Mouse (Mus musculus) myocyte (in vitro differentiated cells): ENCODE measurements around the gene Abca7. TPM values are rescaled to one million over a fixed set of nuclear protein-coding genes. Genes with fewer than 3 reads are reported as not detected.

Experiments
- H3K27me3 ChIP-seq: one replicate; pipeline ENCODE4 v1.6.1; 2011; ENCODE audit not compliant: control insufficient read depth, insufficient read depth, insufficient read length
- H3K36me3 ChIP-seq: one replicate; pipeline ENCODE4 v1.6.1; 2011; ENCODE audit not compliant: control insufficient read depth, insufficient read depth
- H3K4me2 ChIP-seq: one replicate; pipeline ENCODE4 v1.6.1; 2011; ENCODE audit warnings: low read depth, control low read depth
- H3K4me3 ChIP-seq: one replicate; pipeline ENCODE4 v1.5.1; 2011; ENCODE audit warnings: mild to moderate bottlenecking, control low read depth, moderate library complexity
- H3K79me2 ChIP-seq: one replicate; pipeline ENCODE4 v1.6.1; 2011; ENCODE audit not compliant: control insufficient read depth, insufficient read depth
- H3ac ChIP-seq: one replicate; pipeline ENCODE4 v1.6.1; 2011; ENCODE audit not compliant: control insufficient read depth, insufficient read length
- CEBPB ChIP-seq: IDR thresholded peaks from 2 replicates; pipeline ENCODE4 v1.6.1; 2011; ENCODE audit warnings: mild to moderate bottlenecking, moderate library complexity; ENCODE audit not compliant: poor library complexity, insufficient read depth, severe bottlenecking
- E2F4 ChIP-seq: IDR thresholded peaks from one replicate; pipeline ENCODE4 v1.6.1; 2011; ENCODE audit warnings: mild to moderate bottlenecking, control low read depth, moderate library complexity; ENCODE audit not compliant: insufficient read depth
- MAX ChIP-seq: IDR thresholded peaks from one replicate; pipeline ENCODE4 v1.6.1; 2011; ENCODE audit warnings: low read depth, mild to moderate bottlenecking, control low read depth
- MYOD1 ChIP-seq, 3 experiments: IDR thresholded peaks; one replicate each; pipeline ENCODE4 v1.6.1; 2011; ENCODE audit warnings: control low read depth in 2 of 3, low read depth in 2 of 3, mild to moderate bottlenecking in 2 of 3, moderate library complexity in 1 of 3; ENCODE audit not compliant: insufficient read length in 2 of 3, control insufficient read depth in 1 of 3
- MYOG ChIP-seq, 3 experiments: IDR thresholded peaks; one replicate each; pipeline ENCODE4 v1.6.1; 2011; ENCODE audit warnings: control low read depth in 2 of 3, low read depth in 2 of 3, mild to moderate bottlenecking in 2 of 3; ENCODE audit not compliant: insufficient read length in 2 of 3, control insufficient read depth in 1 of 3, insufficient read depth in 1 of 3
- POLR2A ChIP-seq: IDR thresholded peaks from one replicate; pipeline ENCODE4 v1.6.1; 2011; ENCODE audit warnings: low read depth, mild to moderate bottlenecking, control low read depth, moderate library complexity; ENCODE audit not compliant: insufficient read length
- POLR2AphosphoS2 ChIP-seq: IDR thresholded peaks from one replicate; pipeline ENCODE4 v1.6.1; 2011; ENCODE audit warnings: low read depth, control low read depth; ENCODE audit not compliant: insufficient read length
- REST ChIP-seq: IDR thresholded peaks from one replicate; pipeline ENCODE4 v1.6.1; 2011; ENCODE audit warnings: mild to moderate bottlenecking, control low read depth, moderate library complexity; ENCODE audit not compliant: insufficient read depth, insufficient read length
- SRF ChIP-seq: IDR thresholded peaks from one replicate; pipeline ENCODE4 v1.6.1; 2011; ENCODE audit warnings: low read depth; ENCODE audit not compliant: control insufficient read depth, insufficient read length
- TCF12 ChIP-seq: IDR thresholded peaks from one replicate; pipeline ENCODE4 v1.6.1; 2011; ENCODE audit warnings: mild to moderate bottlenecking, control low read depth; ENCODE audit not compliant: poor library complexity, insufficient read depth, severe bottlenecking
- TCF3 ChIP-seq: IDR thresholded peaks from one replicate; pipeline ENCODE4 v1.6.1; 2011; ENCODE audit warnings: low read depth, control low read depth; ENCODE audit not compliant: insufficient read length
- USF1 ChIP-seq: IDR thresholded peaks from one replicate; pipeline ENCODE4 v1.6.1; 2011; ENCODE audit warnings: low read depth, mild to moderate bottlenecking, control low read depth, moderate library complexity
- polyA plus RNA-seq: library from polyadenylated mRNA; unstranded; fragments of >200 nt; fragmentation: generic; extraction: Trizol; gene quantifications from one replicate; pipeline ENCODE4 v1.2.1, GENCODE M21; 2012; ENCODE audit warnings: missing spikeins

Abca7 gene
- polyA plus RNA-seq, 1 experiment: 15.6 TPM

DNA sequence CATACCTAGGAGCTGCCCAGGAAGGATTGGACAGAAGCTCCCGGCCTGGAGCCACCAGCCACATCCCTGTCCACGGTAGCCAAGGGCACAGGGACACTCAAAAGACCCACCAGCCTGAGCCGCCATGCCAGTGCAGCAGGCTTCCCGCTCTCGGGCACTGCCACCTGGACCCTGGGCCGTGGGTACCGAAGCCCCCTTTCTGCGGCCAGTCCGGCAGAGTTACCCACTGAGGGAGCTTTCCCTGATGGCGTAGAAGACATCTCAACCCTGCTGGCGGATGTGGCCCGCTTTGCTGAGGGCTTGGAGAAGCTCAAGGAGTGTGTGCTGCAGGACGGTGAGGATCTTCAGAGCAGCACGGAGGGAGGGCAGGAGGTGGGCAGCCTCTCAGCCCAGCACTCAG is 21.5 kb downstream of the Abca7 start:
- no peak overlapping the region for H3ac ChIP-seq
- no peaks in the 10 kb centered on the region for H3K36me3 ChIP-seq
- no peaks in the 10 kb centered on the region for H3K79me2 ChIP-seq
- H3K27me3 ChIP-seq: no peaks in the 10 kb centered on the region
- no peak overlapping the region for H3K4me2 ChIP-seq
- TF ChIP-seq TCF3 (no peak), SRF (no peak)
- H3K4me3 ChIP-seq: no peak overlapping the region

DNA sequence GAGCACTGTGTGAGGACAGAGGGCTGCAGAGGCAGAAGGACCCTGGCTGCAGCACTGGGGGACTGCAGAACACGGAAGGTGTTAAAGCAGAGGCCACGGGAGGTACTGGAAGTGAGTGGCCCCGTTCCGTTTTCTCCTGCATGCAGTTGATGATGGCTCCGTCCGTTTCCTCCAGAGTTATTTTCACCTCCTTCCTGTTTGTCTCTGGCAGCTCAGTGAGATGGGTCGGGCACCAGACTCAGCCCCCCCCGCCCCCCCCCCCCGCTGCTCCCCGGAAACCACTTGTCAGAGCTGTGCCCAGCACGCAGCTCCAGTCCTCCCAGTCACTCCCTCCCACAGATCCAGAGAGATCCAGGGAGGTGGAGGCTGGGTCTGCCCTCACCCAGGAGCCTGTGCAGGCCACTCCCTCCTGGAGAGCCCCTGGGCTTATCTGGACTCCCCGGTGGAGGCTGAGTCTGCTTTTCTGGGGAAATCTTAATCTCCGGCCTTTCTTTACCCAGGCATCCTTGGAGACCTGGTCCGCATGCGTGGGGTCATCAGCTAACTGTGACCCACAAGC is 22.5 kb downstream of the Abca7 start:
- TF ChIP-seq E2F4: no peak
- no peak for TF ChIP-seq POLR2AphosphoS2
- TF ChIP-seq POLR2A: no peak
- no peak for TF ChIP-seq MAX
- no peak for TF ChIP-seq TCF3
- no peak for TF ChIP-seq USF1
- Histone ChIP-seq H3ac (no peak overlapping the region), H3K36me3 (no peaks in the 10 kb centered on the region), H3K27me3 (no peaks in the 10 kb centered on the region), H3K4me2 (peak overlapping the region; percentile 82), H3K79me2 (no peaks in the 10 kb centered on the region), H3K4me3 (no peak overlapping the region)

DNA sequence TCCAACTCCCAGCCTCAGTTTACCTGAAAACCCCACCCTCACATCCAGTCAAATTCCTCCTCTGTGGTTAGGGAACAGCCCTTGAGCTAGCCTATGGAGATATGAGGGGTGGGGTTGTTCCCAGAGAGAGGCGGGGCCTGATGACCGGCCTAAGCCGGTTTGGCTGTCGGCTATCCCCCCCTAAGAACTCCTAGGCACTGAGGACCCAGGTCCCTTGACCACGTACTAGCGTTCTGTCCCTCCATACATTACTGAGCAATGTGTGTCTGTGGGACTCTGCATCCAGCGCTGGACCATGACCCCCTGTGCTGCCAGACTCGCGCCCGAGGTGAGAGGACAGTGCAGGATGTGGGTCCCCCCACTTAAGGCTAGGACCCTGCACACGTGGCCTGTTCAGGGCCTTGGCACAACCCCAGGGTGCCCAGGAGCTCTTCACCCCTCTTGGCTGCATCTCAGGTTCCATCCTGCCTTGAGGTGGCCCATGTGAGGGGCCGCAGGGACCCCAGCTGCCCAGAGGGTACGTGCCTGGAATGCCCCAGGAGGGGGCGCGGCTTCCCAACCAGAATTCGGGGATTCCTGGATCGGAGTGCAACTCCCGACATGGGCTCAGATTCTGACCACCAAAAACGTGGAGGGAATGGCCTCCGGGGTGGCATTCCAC is 23.3 kb downstream of the Abca7 start:
- no peak for TF ChIP-seq MYOG (IDR thresholded peaks at IDR 0.05; ENCODE audit: control insufficient read depth in 1 of 3, insufficient read depth in 1 of 3, insufficient read length in 2 of 3, low read depth in 2 of 3)
- TF ChIP-seq TCF12: no peak
- no peak for TF ChIP-seq TCF3
- no peak for TF ChIP-seq MYOD1 (IDR thresholded peaks at IDR 0.05; ENCODE audit: control insufficient read depth in 1 of 3, insufficient read length in 2 of 3, low read depth in 2 of 3)
- TF ChIP-seq POLR2A: no peak
- no peak for TF ChIP-seq POLR2AphosphoS2
- TF ChIP-seq USF1: no peak
- no peak for TF ChIP-seq CEBPB
- no peak for TF ChIP-seq REST
- TF ChIP-seq E2F4: no peak
- no peak for TF ChIP-seq SRF
- no peak for TF ChIP-seq MAX
- Histone ChIP-seq H3ac (no peak overlapping the region), H3K27me3 (no peaks in the 10 kb centered on the region), H3K79me2 (no peaks in the 10 kb centered on the region), H3K36me3 (no peaks in the 10 kb centered on the region), H3K4me3 (no peak overlapping the region), H3K4me2 (no peak overlapping the region)

DNA sequence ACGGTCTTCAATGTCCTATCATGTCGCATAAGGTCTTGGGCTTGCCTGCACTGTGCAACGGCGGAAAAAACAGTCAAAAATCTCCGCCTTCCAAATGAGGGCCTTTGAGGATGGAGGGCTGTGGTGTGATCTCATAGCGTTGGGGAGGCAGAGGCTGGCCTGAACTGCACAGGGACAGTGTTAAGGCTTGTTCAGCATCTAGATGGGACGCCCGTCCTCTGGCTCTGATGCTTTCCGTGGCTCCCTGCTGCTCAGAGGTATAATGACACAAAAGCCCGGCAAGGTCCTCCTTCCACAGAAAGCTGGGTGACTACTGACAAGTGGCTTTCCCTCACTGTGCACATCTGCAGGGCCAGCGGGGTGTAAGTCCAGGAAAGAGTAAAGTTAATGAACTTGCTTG is 23.9 kb downstream of the Abca7 start:
- Histone ChIP-seq H3ac (no peak overlapping the region), H3K79me2 (no peaks in the 10 kb centered on the region), H3K27me3 (no peaks in the 10 kb centered on the region), H3K4me2 (no peak overlapping the region), H3K4me3 (no peak overlapping the region), H3K36me3 (no peaks in the 10 kb centered on the region)
- TF ChIP-seq MAX: no peak
- TF ChIP-seq TCF3: no peak
- TF ChIP-seq MYOG (IDR thresholded peaks at IDR 0.05; ENCODE audit: control insufficient read depth in 1 of 3, insufficient read depth in 1 of 3, insufficient read length in 2 of 3, low read depth in 2 of 3): no peak
- no peak for TF ChIP-seq E2F4
- no peak for TF ChIP-seq CEBPB
- no peak for TF ChIP-seq MYOD1 (IDR thresholded peaks at IDR 0.05; ENCODE audit: control insufficient read depth in 1 of 3, insufficient read length in 2 of 3, low read depth in 2 of 3)

DNA sequence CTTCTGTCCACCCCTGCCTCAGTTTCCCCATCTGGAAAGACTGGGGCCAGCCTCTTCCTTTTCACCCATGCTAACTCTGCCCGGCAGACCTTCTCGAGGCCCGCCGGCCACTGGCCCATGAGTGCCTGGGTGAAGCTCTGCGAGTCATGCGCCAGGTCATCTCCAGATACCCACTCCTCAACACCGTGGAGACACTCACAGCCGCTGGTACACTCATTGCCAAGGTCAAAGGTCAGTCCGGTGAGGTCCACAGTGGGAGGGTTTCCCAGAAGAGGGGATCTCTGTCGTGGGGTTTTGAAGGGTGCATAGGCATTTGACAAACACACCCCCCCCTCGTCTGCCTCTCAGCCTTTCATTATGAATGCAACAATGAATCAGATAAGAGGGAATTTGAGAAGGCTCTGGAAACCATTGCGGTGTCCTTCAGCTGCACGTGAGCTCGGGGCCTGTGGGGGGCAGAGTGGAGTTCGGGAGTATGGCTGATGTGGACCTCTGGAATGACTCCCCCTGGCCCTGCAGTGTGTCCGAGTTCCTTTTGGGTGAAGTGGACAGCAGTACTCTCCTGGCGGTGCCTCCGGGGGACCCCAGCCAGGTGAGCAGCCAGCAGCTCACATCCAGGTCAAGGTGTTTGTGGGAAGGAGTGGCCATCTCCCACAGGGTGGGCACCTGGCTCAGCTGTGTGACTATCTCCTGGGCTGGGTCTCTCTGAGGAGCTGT is 24.5 kb downstream of the Abca7 start:
- H3K4me3 ChIP-seq: no peak overlapping the region
- no peak overlapping the region for H3K4me2 ChIP-seq
- H3K27me3 ChIP-seq: no peaks in the 10 kb centered on the region
- no peaks in the 10 kb centered on the region for H3K36me3 ChIP-seq
- no peak overlapping the region for H3ac ChIP-seq
- no peak for TF ChIP-seq REST
- TF ChIP-seq USF1: no peak
- no peak for TF ChIP-seq CEBPB
- TF ChIP-seq E2F4: no peak
- no peak for TF ChIP-seq MAX
- TF ChIP-seq SRF: no peak
- no peak for TF ChIP-seq TCF12
- TF ChIP-seq POLR2AphosphoS2: no peak
- TF ChIP-seq TCF3: no peak
- TF ChIP-seq MYOG (IDR thresholded peaks at IDR 0.05; ENCODE audit: control insufficient read depth in 1 of 3, insufficient read depth in 1 of 3, insufficient read length in 2 of 3, low read depth in 2 of 3): no peak
- no peak for TF ChIP-seq POLR2A
- TF ChIP-seq MYOD1 (IDR thresholded peaks at IDR 0.05; ENCODE audit: control insufficient read depth in 1 of 3, insufficient read length in 2 of 3, low read depth in 2 of 3): no peak
- no peaks in the 10 kb centered on the region for H3K79me2 ChIP-seq
